Mouse (Mus musculus) kidney, embryonic 16.5 days (tissue): ENCODE results near the gene Endov. TPM values are rescaled to one million over a fixed set of nuclear protein-coding genes. Genes with fewer than 3 reads are reported as not detected.
A peak's percentile ranks its signal among the peaks of the same experiment; 100 is the strongest.

ENCODE experiments used
- ATAC-seq: fragments of 200-750 bp; cut with Nextera tagmentation; 2 replicates; pipeline ENCODE4 v1.8.0; 2017; ENCODE audit warnings: moderate TSS enrichment; ENCODE audit not compliant: low FRiP score, low TSS enrichment
- H3K27ac ChIP-seq: fragments of 300-500 bp; sonication (generic); 2 replicates; pipeline ENCODE4 v1.5.1; 2014; ENCODE audit warnings: low read length
- H3K27me3 ChIP-seq: fragments of 300-500 bp; sonication (generic); 2 replicates; pipeline ENCODE4 v1.6.1; 2014; ENCODE audit warnings: low read length, control low read depth, mixed read lengths; ENCODE audit not compliant: insufficient read depth
- H3K36me3 ChIP-seq: fragments of 300-500 bp; sonication (generic); 2 replicates; pipeline ENCODE4 v1.6.1; 2014; ENCODE audit warnings: low read length, control low read depth, mixed read lengths; ENCODE audit not compliant: insufficient read depth
- H3K4me1 ChIP-seq: fragments of 300-500 bp; sonication (generic); 2 replicates; pipeline ENCODE4 v1.6.1; 2014; ENCODE audit warnings: low read length, control low read depth, mixed read lengths; ENCODE audit not compliant: insufficient read depth
- H3K4me2 ChIP-seq: fragments of 300-500 bp; sonication (generic); replicated peaks from 2 replicates; pipeline ENCODE4 v1.6.1; 2014; ENCODE audit warnings: low read depth, low read length
- H3K4me3 ChIP-seq: fragments of 300-500 bp; sonication (generic); 2 replicates; pipeline ENCODE4 v1.5.1; 2014; ENCODE audit warnings: mild to moderate bottlenecking, low read length
- H3K9ac ChIP-seq: fragments of 300-500 bp; sonication (generic); replicated peaks from 2 replicates; pipeline ENCODE4 v1.6.1; 2014; ENCODE audit warnings: low read length
- H3K9me3 ChIP-seq: fragments of 300-500 bp; sonication (generic); 2 replicates; pipeline ENCODE4 v1.6.1; 2016; ENCODE audit warnings: low read length, control low read depth
- WGBS: fragments of 180-500 bp; shearing (Covaris S2); extraction: QIAGEN DNeasy Blood & Tissue Kit; methylation state at CpG from one replicate; pipeline ENCODE4 v1.1.7; 2014; 5-methylcytosine and 5-hydroxymethylcytosine counted together
- polyA plus RNA-seq: library from polyadenylated mRNA; unstranded; fragments of >200 nt; fragmentation: Nextera tagmentation; extraction: Ambion mirVana; gene quantifications from 2 replicates; pipeline ENCODE4 v1.2.1, GENCODE M21; 2015

Endov gene
- polyA plus RNA-seq = 18.0 and 18.8 TPM in 2 replicates

GRCm38 (mm10) chr11:119490861-119491689 lies at the start of gene Endov:
Gene Endov, plus strand, starts transcription at chr11:119491347.
- Histone ChIP-seq H3K4me2 (peak within 1 kb of the TSS; percentile 95), H3K9me3 (no peaks in the 10 kb centered on the region), H3K27ac (peak within 1 kb of the TSS; percentile 90), H3K4me1 (peaks cover 6% of the 10 kb centered on the region), H3K36me3 (peaks cover 3% of the 10 kb centered on the region; the same call in 1 of the 2 replicates), H3K9ac (peak within 1 kb of the TSS; percentile 92), H3K4me3 (peak within 1 kb of the TSS; percentile 69), H3K27me3 (no peaks in the 10 kb centered on the region)
- peak; percentile 97 for ATAC-seq
- under 1% methylated on average over 66 of the region's 66 CpGs for WGBS

GRCm38 (mm10) chr11:119442199-119442598 lies 48.9 kb upstream of the Endov start:
- Histone ChIP-seq H3K9me3 (no peaks in the 10 kb centered on the region), H3K4me2 (no peak overlapping the region), H3K4me3 (no peak overlapping the region), H3K27me3 (no peaks in the 10 kb centered on the region), H3K36me3 (peaks cover 11% of the 10 kb centered on the region; the same call in 1 of the 2 replicates), H3K27ac (no peak overlapping the region), H3K4me1 (no peaks in the 10 kb centered on the region), H3K9ac (no peak overlapping the region)
- no peak for ATAC-seq
- WGBS = 92% methylated on average over 8 of the region's 8 CpGs

GRCm38 (mm10) chr11:119443442-119443841 lies 47.7 kb upstream of the Endov start:
- Histone ChIP-seq H3K27me3 (no peaks in the 10 kb centered on the region), H3K9me3 (no peaks in the 10 kb centered on the region), H3K4me1 (no peaks in the 10 kb centered on the region), H3K9ac (no peak overlapping the region), H3K4me2 (no peak overlapping the region), H3K27ac (no peak overlapping the region), H3K4me3 (no peak overlapping the region), H3K36me3 (peaks cover 11% of the 10 kb centered on the region; the same call in 1 of the 2 replicates)
- no peak for ATAC-seq
- WGBS = 90% methylated on average over 9 of the region's 9 CpGs

- Histone ChIP-seq H3K36me3 (peaks cover 8% of the 10 kb centered on the region; the same call in 1 of the 2 replicates), H3K4me1 (no peaks in the 10 kb centered on the region), H3K9me3 (no peaks in the 10 kb centered on the region), H3K9ac (no peak overlapping the region), H3K27ac (no peak overlapping the region), H3K4me2 (no peak overlapping the region), H3K27me3 (no peaks in the 10 kb centered on the region), H3K4me3 (no peak overlapping the region)
- 71% methylated on average over 4 of the region's 4 CpGs for WGBS
- ATAC-seq = no peak
These were observed 35.0 kb upstream of the Endov start for GRCm38 (mm10) chr11:119456097-119456496.

GRCm38 (mm10) chr11:119477876-119478275 lies 13.3 kb upstream of the Endov start:
- Histone ChIP-seq H3K36me3 (peaks cover 22% of the 10 kb centered on the region), H3K27me3 (no peaks in the 10 kb centered on the region), H3K9ac (no peak overlapping the region), H3K27ac (no peak overlapping the region), H3K4me1 (no peaks in the 10 kb centered on the region), H3K9me3 (no peaks in the 10 kb centered on the region), H3K4me3 (no peak overlapping the region), H3K4me2 (no peak overlapping the region)
- no peak for ATAC-seq
- WGBS = 94% methylated on average over 4 of the region's 4 CpGs

GRCm38 (mm10) chr11:119491690-119492087 lies 542 bp downstream of the Endov start:
- Histone ChIP-seq H3K4me1 (peaks cover 6% of the 10 kb centered on the region), H3K9me3 (no peaks in the 10 kb centered on the region), H3K36me3 (peaks cover 3% of the 10 kb centered on the region; the same call in 1 of the 2 replicates), H3K4me2 (peak overlapping the region; percentile 95), H3K27me3 (no peaks in the 10 kb centered on the region), H3K4me3 (peak overlapping the region; percentile 69), H3K9ac (peak overlapping the region; percentile 92), H3K27ac (peak overlapping the region; percentile 90)
- 3% methylated on average over 27 of the region's 27 CpGs for WGBS
- ATAC-seq = peak; percentile 36; the same call in 1 of the 2 replicates

GRCm38 (mm10) chr11:119492830-119493229 lies 1.7 kb downstream of the Endov start:
- Histone ChIP-seq H3K9me3 (no peaks in the 10 kb centered on the region), H3K4me2 (peak overlapping the region; percentile 95; the same call in 1 of the 2 replicates), H3K4me1 (peaks cover 6% of the 10 kb centered on the region), H3K36me3 (peaks cover 3% of the 10 kb centered on the region; the same call in 1 of the 2 replicates), H3K27me3 (no peaks in the 10 kb centered on the region), H3K27ac (no peak overlapping the region), H3K4me3 (no peak overlapping the region), H3K9ac (no peak overlapping the region)
- WGBS = 94% methylated on average over 6 of the region's 6 CpGs
- no peak for ATAC-seq

- ATAC-seq = no peak
- no peaks in the 10 kb centered on the region for H3K27me3 ChIP-seq
- peaks cover 3% of the 10 kb centered on the region; the same call in 1 of the 2 replicates for H3K36me3 ChIP-seq
- H3K9me3 ChIP-seq = no peaks in the 10 kb centered on the region
- peaks cover 6% of the 10 kb centered on the region for H3K4me1 ChIP-seq
- no peak overlapping the region for H3K4me2 ChIP-seq
- H3K27ac ChIP-seq = no peak overlapping the region
- WGBS = 72% methylated on average over 4 of the region's 4 CpGs
- H3K9ac ChIP-seq = no peak overlapping the region
- H3K4me3 ChIP-seq = no peak overlapping the region
These were observed 2.4 kb downstream of the Endov start for GRCm38 (mm10) chr11:119493516-119493915.

- H3K4me1 ChIP-seq = peaks cover 6% of the 10 kb centered on the region
- no peak overlapping the region for H3K4me3 ChIP-seq
- no peak overlapping the region for H3K27ac ChIP-seq
- H3K9me3 ChIP-seq = no peaks in the 10 kb centered on the region
- no peak overlapping the region for H3K9ac ChIP-seq
- 94% methylated on average over 5 of the region's 5 CpGs for WGBS
- H3K36me3 ChIP-seq = peaks cover 17% of the 10 kb centered on the region; the same call in 1 of the 2 replicates
- H3K4me2 ChIP-seq = no peak overlapping the region
- no peaks in the 10 kb centered on the region for H3K27me3 ChIP-seq
- no peak for ATAC-seq
These were observed 5.0 kb downstream of the Endov start for GRCm38 (mm10) chr11:119496147-119496546.

- no peak overlapping the region for H3K4me2 ChIP-seq
- H3K27ac ChIP-seq = no peak overlapping the region
- peaks cover under 1% of the 10 kb centered on the region for H3K4me1 ChIP-seq
- 80% methylated on average over 4 of the region's 4 CpGs for WGBS
- H3K9ac ChIP-seq = no peak overlapping the region
- ATAC-seq = no peak
- no peaks in the 10 kb centered on the region for H3K9me3 ChIP-seq
- no peak overlapping the region for H3K4me3 ChIP-seq
- H3K27me3 ChIP-seq = no peaks in the 10 kb centered on the region
- H3K36me3 ChIP-seq = peaks cover 27% of the 10 kb centered on the region
These were observed 6.3 kb downstream of the Endov start for GRCm38 (mm10) chr11:119497451-119497850.
